Mouse (Mus musculus) lung, adult 2 months (tissue): ENCODE results near the gene Zfp609.

Experiments
- CTCF ChIP-seq: fragments of 200-500 bp; IDR thresholded peaks from 2 replicates; pipeline ENCODE4 v1.5.1; 2011; ENCODE audit warnings: mild to moderate bottlenecking, low read length, control low read depth; ENCODE audit not compliant: insufficient read depth
- POLR2A ChIP-seq: fragments of 200-500 bp; IDR thresholded peaks from 2 replicates; pipeline ENCODE4 v1.6.1; 2011; ENCODE audit warnings: low read depth, mild to moderate bottlenecking, control low read depth, low read length, borderline replicate concordance; ENCODE audit errors: extremely low read depth

DNA sequence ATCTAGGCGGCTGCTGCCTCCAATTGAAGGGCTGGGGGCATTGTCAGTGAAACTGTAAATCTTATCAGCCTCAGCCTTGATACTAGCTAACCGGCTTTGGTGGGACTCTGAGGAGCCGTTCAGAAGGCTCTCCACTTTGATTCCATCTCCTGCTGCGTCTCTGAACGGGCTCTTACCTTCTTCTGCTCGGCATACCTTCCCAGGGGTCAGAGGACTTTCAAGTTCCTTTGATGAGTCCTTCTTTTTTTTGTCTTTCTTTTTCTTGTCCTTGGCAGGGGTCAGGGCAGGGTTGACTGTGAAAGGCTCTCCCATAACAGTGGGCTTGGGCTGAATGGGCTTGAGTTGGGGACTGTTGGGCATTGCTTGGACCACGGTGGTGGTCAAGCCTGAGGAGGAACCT lies 124.1 kb downstream of the Zfp609 start:
- TF ChIP-seq CTCF (no peak), POLR2A (no peak)
